Mouse (Mus musculus): ENCODE measurements around the gene Cdc34. TPM values are rescaled to one million over a fixed set of nuclear protein-coding genes. Genes with fewer than 3 reads are reported as not detected.

The Cdc34 gene
- polyA plus RNA-seq, 1 experiment from 2014 or later = 145 TPM

DNA sequence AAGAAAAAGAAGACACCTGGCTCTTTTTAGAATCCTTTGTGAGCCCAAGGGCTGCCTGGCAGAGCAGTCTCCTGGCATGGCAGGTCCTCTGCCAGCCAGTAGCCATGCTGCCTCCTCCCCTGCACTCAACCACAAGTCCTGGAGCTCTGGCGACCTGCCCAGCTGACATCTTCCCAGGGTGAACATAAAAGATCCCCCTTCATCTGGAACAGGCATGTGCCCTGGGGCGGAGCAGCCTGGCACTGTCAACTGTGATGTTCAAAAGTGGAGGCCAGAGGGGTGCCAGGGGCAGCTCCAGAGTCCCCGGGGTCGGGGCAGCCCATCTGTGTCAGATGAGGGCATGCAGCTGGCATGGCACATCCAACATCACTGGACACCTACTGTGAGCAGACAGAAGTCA, 33.0 kb downstream of the Cdc34 start:
- H3K9ac ChIP-seq (ENCODE audit: low read length) = no peak overlapping the region
- H3K4me1 ChIP-seq (replicated peaks; ENCODE audit: control insufficient read depth, insufficient read depth, low read length) = peaks cover 9% of the 10 kb centered on the region
- no peak overlapping the region for H3K27ac ChIP-seq (ENCODE audit: low read depth)
- H3K9me3 ChIP-seq (ENCODE audit: control insufficient read depth, low read length) = no peaks in the 10 kb centered on the region
- ATAC-seq (replicated peaks; ENCODE audit: low FRiP score, low TSS enrichment, low read depth) = no peak
- H3K27me3 ChIP-seq (replicated peaks; ENCODE audit: control insufficient read depth, insufficient read depth, low read length) = peaks cover 57% of the 10 kb centered on the region
- no peak for DNase-seq (ENCODE audit: low spot score)
- no peak overlapping the region for H3K4me2 ChIP-seq (ENCODE audit: low read length)
- H3K36me3 ChIP-seq (ENCODE audit: control insufficient read depth, insufficient read depth, low read length) = peaks cover 21% of the 10 kb centered on the region
- no peak overlapping the region for H3K4me3 ChIP-seq (ENCODE audit: low read depth, low read length)
- 59% methylated on average over 4 of the region's 4 CpGs for WGBS

- Histone ChIP-seq H3K27ac (ENCODE audit: low read depth) (no peak within 1 kb of the TSS), H3K4me1 (replicated peaks; ENCODE audit: control insufficient read depth, insufficient read depth, low read length) (peaks cover 9% of the 10 kb centered on the region), H3K4me2 (ENCODE audit: low read length) (peak within 1 kb of the TSS; percentile 94), H3K27me3 (replicated peaks; ENCODE audit: control insufficient read depth, insufficient read depth, low read length) (peaks cover 57% of the 10 kb centered on the region), H3K4me3 (ENCODE audit: low read depth, low read length) (peak within 1 kb of the TSS; percentile 49), H3K9ac (ENCODE audit: low read length) (0 out of 2 replicates have a peak within 1 kb of the TSS, but pooled peaks have one; percentile 21), H3K36me3 (ENCODE audit: control insufficient read depth, insufficient read depth, low read length) (peaks cover 7% of the 10 kb centered on the region), H3K9me3 (ENCODE audit: control insufficient read depth, low read length) (no peaks in the 10 kb centered on the region)
- no peak for DNase-seq (ENCODE audit: low spot score)
- no peak; the same call in 1 of the 2 replicates for ATAC-seq (replicated peaks; ENCODE audit: low FRiP score, low TSS enrichment, low read depth)
- 1% methylated on average over 76 of the region's 91 CpGs for WGBS
These were observed 34.4 kb downstream of the Cdc34 start, which contains the start of gene Hcn2 for GRCm38 (mm10) chr10:79716254-79716987. TSS of gene Hcn2 (plus strand) at chr10:79716634.

GRCm38 (mm10) chr10:79716988-79717355, 35.0 kb downstream of the Cdc34 start:
- Histone ChIP-seq H3K9ac (ENCODE audit: low read length) (no peak overlapping the region), H3K27me3 (replicated peaks; ENCODE audit: control insufficient read depth, insufficient read depth, low read length) (peaks cover 57% of the 10 kb centered on the region), H3K27ac (ENCODE audit: low read depth) (no peak overlapping the region), H3K9me3 (ENCODE audit: control insufficient read depth, low read length) (no peaks in the 10 kb centered on the region), H3K4me1 (replicated peaks; ENCODE audit: control insufficient read depth, insufficient read depth, low read length) (peaks cover 9% of the 10 kb centered on the region), H3K4me3 (ENCODE audit: low read depth, low read length) (peak overlapping the region; percentile 49), H3K36me3 (ENCODE audit: control insufficient read depth, insufficient read depth, low read length) (peaks cover 1% of the 10 kb centered on the region), H3K4me2 (ENCODE audit: low read length) (peak overlapping the region; percentile 94)
- no peak for ATAC-seq (replicated peaks; ENCODE audit: low FRiP score, low TSS enrichment, low read depth)
- under 1% methylated on average over 42 of the region's 44 CpGs for WGBS
- DNase-seq (ENCODE audit: low spot score) = no peak

GRCm38 (mm10) chr10:79717640-79718357, 35.8 kb downstream of the Cdc34 start:
- ATAC-seq (replicated peaks; ENCODE audit: low FRiP score, low TSS enrichment, low read depth) = no peak
- Histone ChIP-seq H3K27me3 (replicated peaks; ENCODE audit: control insufficient read depth, insufficient read depth, low read length) (peaks cover 57% of the 10 kb centered on the region), H3K9ac (ENCODE audit: low read length) (no peak overlapping the region)

DNA sequence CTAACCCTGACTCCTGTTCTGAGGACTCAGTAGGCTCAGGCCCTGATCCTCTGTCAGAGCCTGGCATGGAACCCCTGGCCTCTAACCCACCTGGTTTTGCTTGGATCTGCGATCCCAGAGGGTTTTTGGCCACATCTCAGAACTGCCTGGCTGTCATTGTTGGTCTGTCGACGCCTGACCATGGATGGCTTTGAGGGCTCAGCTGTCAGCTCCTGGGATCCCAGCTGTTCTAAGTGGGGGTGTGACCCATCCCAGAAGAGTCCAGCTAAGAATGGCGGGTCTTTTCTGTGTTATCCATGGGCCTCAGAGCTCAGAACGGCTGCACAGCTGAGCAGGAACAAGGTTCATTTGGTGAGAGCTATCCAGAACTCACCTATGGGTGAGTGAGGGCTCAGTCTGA, 39.1 kb downstream of the Cdc34 start:
- Histone ChIP-seq H3K27me3 (replicated peaks; ENCODE audit: control insufficient read depth, insufficient read depth, low read length) (peaks cover 32% of the 10 kb centered on the region), H3K36me3 (ENCODE audit: control insufficient read depth, insufficient read depth, low read length) (no peaks in the 10 kb centered on the region), H3K4me1 (replicated peaks; ENCODE audit: control insufficient read depth, insufficient read depth, low read length) (peaks cover 9% of the 10 kb centered on the region), H3K9me3 (ENCODE audit: control insufficient read depth, low read length) (no peaks in the 10 kb centered on the region), H3K27ac (ENCODE audit: low read depth) (no peak overlapping the region), H3K4me2 (ENCODE audit: low read length) (no peak overlapping the region), H3K4me3 (ENCODE audit: low read depth, low read length) (no peak overlapping the region), H3K9ac (ENCODE audit: low read length) (no peak overlapping the region)
- DNase-seq (ENCODE audit: low spot score) = no peak
- no peak for ATAC-seq (replicated peaks; ENCODE audit: low FRiP score, low TSS enrichment, low read depth)
- WGBS = 68% methylated on average over 5 of the region's 5 CpGs

More at GRCm38 (mm10) chr10:79717640-79718357, 35.8 kb downstream of the Cdc34 start:
- Histone ChIP-seq H3K27ac (ENCODE audit: low read depth) (no peak overlapping the region), H3K4me2 (ENCODE audit: low read length) (peak overlapping the region; percentile 94; the same call in 1 of the 2 replicates), H3K9me3 (ENCODE audit: control insufficient read depth, low read length) (no peaks in the 10 kb centered on the region), H3K4me1 (replicated peaks; ENCODE audit: control insufficient read depth, insufficient read depth, low read length) (peaks cover 9% of the 10 kb centered on the region), H3K36me3 (ENCODE audit: control insufficient read depth, insufficient read depth, low read length) (no peaks in the 10 kb centered on the region), H3K4me3 (ENCODE audit: low read depth, low read length) (no peak overlapping the region; the same call in 1 of the 2 replicates)
- WGBS = 4% methylated on average over 43 of the region's 43 CpGs
- DNase-seq (ENCODE audit: low spot score) = peak; percentile 96

GRCm38 (mm10) chr10:79723047-79723446, 41.1 kb downstream of the Cdc34 start:
- H3K36me3 ChIP-seq (ENCODE audit: control insufficient read depth, insufficient read depth, low read length) = no peaks in the 10 kb centered on the region
- no peak overlapping the region for H3K27ac ChIP-seq (ENCODE audit: low read depth)
- H3K4me1 ChIP-seq (replicated peaks; ENCODE audit: control insufficient read depth, insufficient read depth, low read length) = no peaks in the 10 kb centered on the region
- WGBS = 70% methylated on average over 6 of the region's 6 CpGs
- no peak for DNase-seq (ENCODE audit: low spot score)
- ATAC-seq (replicated peaks; ENCODE audit: low FRiP score, low TSS enrichment, low read depth) = no peak
- no peak overlapping the region for H3K4me3 ChIP-seq (ENCODE audit: low read depth, low read length)
- no peaks in the 10 kb centered on the region for H3K9me3 ChIP-seq (ENCODE audit: control insufficient read depth, low read length)
- H3K4me2 ChIP-seq (ENCODE audit: low read length) = no peak overlapping the region
- H3K9ac ChIP-seq (ENCODE audit: low read length) = no peak overlapping the region
- H3K27me3 ChIP-seq (replicated peaks; ENCODE audit: control insufficient read depth, insufficient read depth, low read length) = peaks cover 13% of the 10 kb centered on the region

DNA sequence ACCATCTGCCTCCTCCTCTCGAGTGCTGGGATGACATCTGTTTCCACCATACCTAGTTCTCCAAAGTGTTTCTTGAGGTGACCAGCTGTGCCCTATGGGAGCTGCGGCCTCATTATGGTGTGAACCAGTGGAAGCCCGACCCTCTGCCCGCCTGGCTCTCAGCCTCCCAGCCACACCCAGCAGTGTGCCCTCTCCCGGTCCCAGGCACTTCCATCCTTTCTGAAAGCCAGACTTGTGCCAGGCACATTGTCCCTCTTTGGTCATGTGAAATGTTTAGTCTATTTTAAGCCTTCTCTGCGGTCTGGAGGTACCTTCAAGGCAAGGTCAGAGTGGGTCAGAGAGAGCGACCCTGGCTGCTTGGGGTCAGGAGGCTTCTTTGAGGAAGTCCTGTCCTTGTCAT, 41.7 kb downstream of the Cdc34 start:
- DNase-seq (ENCODE audit: low spot score) (no peak), ATAC-seq (replicated peaks; ENCODE audit: low FRiP score, low TSS enrichment, low read depth) (no peak)
- Histone ChIP-seq H3K27ac (ENCODE audit: low read depth) (no peak overlapping the region), H3K36me3 (ENCODE audit: control insufficient read depth, insufficient read depth, low read length) (no peaks in the 10 kb centered on the region), H3K4me3 (ENCODE audit: low read depth, low read length) (no peak overlapping the region), H3K27me3 (replicated peaks; ENCODE audit: control insufficient read depth, insufficient read depth, low read length) (peaks cover 6% of the 10 kb centered on the region), H3K9ac (ENCODE audit: low read length) (no peak overlapping the region), H3K4me1 (replicated peaks; ENCODE audit: control insufficient read depth, insufficient read depth, low read length) (no peaks in the 10 kb centered on the region), H3K4me2 (ENCODE audit: low read length) (no peak overlapping the region), H3K9me3 (ENCODE audit: control insufficient read depth, low read length) (no peaks in the 10 kb centered on the region)
- WGBS = 83% methylated on average over 7 of the region's 7 CpGs

GRCm38 (mm10) chr10:79726090-79726489, 44.1 kb downstream of the Cdc34 start:
- no peaks in the 10 kb centered on the region for H3K36me3 ChIP-seq (ENCODE audit: control insufficient read depth, insufficient read depth, low read length)
- H3K4me3 ChIP-seq (ENCODE audit: low read depth, low read length) = no peak overlapping the region
- H3K9ac ChIP-seq (ENCODE audit: low read length) = no peak overlapping the region
- no peaks in the 10 kb centered on the region for H3K4me1 ChIP-seq (replicated peaks; ENCODE audit: control insufficient read depth, insufficient read depth, low read length)
- DNase-seq (ENCODE audit: low spot score) (peak; percentile 66), ATAC-seq (replicated peaks; ENCODE audit: low FRiP score, low TSS enrichment, low read depth) (no peak)
- H3K4me2 ChIP-seq (ENCODE audit: low read length) = no peak overlapping the region
- H3K9me3 ChIP-seq (ENCODE audit: control insufficient read depth, low read length) = no peaks in the 10 kb centered on the region
- no peak overlapping the region for H3K27ac ChIP-seq (ENCODE audit: low read depth)
- no peaks in the 10 kb centered on the region for H3K27me3 ChIP-seq (replicated peaks; ENCODE audit: control insufficient read depth, insufficient read depth, low read length)
- WGBS = 42% methylated on average over 11 of the region's 11 CpGs
